Mouse (Mus musculus) natural killer cell, adult 2 months (primary cell): Measurements from ENCODE around the gene Cars2.
"Not testable (repeated sequence)": the region's sequence is repeated elsewhere in the genome, so short reads cannot be mapped to it uniquely, and the experiment has no call there.

Experiments used
- DNase-seq, 2 experiments: peaks; one replicate each; pipeline ENCODE4 v3.0.0; 2022; ENCODE audit warnings: low spot score in 2 of 2

Gene Cars2

GRCm38 (mm10) chr8:11556691-11557423, 6.3 kb upstream of the Cars2 start:
- DNase-seq = peak; percentile 40 to 53

- peak; percentile 99 for DNase-seq
Measured at GRCm38 (mm10) chr8:11555720-11556591, 5.4 kb upstream of the Cars2 start.

DNA sequence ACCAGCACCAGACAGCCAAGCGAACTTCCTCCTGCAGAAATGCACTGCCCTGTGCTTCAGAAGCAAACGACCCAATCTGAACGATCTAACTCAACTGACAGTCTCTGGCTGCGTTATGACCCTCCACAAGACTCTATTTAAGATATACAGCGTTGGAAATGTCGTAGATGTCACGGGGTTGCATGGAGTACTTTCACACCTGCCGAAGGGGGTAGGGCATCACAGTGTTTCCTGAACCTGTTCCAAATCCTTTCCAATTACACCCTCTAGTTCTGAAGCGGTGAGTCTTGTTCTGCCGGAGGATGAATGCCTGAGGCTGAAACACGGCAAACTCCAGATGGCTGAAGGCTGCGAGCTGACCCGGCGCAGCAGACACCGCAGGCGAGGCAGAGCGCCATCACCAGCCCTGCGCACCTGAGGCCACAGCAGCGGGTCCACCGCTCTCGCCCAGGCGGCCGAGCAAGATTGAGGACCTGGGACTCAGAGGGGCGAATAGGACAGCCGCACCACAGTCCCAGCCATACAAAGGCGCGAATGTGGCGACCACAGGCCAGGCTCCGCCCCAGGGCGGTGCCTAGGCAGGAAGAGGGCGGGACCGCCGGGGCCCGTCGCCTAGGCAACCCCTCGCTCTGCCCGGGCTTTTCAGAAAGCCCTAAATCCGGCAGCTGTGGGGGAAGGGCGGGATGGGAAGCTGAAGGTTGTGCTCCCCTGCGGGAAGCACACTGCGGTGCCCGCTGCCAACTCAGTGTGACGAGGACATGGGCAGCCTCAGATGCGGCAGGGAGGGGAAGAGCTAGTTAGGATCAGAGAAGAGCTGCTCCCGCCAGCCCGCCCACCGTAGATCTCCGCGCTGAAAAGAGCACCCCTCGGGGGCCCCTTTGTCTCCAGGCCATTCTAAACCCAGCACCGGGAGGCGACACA, 4.5 kb upstream of the Cars2 start, which contains the start of gene Ing1:
Gene Ing1 (plus strand): TSS at position 773 of the 921 bp plus-strand sequence.
- DNase-seq = peak; percentile 96

DNA sequence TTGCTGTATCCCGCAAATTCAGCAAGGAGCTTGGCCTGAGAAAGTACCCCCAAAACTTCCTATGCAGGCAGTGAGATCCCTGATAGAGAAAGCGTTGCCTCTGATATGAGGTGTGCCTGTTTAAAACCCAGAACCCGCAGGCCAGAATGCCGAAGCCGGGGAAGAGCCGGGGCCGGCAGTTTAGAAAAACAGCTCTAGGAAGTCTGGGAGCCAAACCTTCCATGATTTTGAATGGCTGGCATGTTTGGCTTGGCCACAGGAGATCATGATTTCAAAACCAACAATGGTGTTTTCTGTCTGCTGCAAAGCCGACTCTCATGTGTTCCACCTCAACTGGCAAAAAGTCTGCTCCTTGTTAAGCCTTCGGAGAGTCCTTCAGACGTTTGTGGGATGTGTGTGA, 1.8 kb upstream of the Cars2 start:
- DNase-seq = no peak

DNA sequence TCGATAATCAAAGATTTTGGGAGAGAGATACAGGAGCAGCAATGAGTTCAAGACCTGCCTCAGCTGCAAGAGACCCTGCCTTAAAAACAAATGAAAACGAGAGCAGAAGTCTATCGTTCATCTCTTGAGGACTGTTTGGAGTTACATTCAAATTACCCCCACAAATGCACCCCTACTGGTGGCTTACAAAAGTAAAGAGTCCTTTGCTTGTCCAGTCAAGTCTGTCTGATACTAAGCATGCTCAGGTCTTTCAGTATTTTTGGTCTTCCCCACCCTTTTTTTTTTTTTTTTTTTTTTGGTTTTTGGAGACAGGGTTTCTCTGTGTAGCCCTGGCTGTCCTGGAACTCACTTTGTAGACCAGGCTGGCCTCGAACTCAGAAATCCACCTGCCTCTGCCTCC, 914 bp upstream of the Cars2 start:
- not testable (repeated sequence) for DNase-seq

- DNase-seq = peak; percentile 58 to 67
Measured at GRCm38 (mm10) chr8:11549706-11550105, 877 bp downstream of the Cars2 start.

- DNase-seq = peak in 1 of 2 experiments; percentile 10
Measured at GRCm38 (mm10) chr8:11547063-11547462, 3.5 kb downstream of the Cars2 start.

GRCm38 (mm10) chr8:11544386-11544785, 6.2 kb downstream of the Cars2 start:
- peak; percentile 67 to 79 for DNase-seq

DNA sequence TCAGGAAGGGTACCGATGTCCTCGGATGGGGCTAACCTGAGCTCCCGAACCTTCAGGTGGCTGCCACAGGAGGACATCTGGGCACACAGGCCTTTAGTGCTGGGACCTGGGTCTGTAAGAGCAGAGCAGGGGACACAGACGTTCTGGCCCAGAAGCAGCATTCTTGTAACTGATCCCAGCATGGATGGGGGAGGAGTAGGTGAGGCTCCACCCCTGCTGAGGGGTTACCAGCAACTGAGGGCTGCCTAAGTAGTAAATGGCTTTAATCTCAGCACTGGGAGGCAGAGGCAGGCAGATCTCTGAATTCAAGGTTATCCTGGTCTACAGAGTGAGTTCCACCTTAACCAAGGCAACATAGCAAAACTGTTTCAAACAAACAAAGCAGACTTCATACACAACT, 7.7 kb downstream of the Cars2 start:
- DNase-seq = no peak

GRCm38 (mm10) chr8:11542031-11542430, 8.6 kb downstream of the Cars2 start:
- peak in 1 of 2 experiments; percentile 5 for DNase-seq

GRCm38 (mm10) chr8:11540182-11540581, 10.4 kb downstream of the Cars2 start:
- DNase-seq = no peak

DNA sequence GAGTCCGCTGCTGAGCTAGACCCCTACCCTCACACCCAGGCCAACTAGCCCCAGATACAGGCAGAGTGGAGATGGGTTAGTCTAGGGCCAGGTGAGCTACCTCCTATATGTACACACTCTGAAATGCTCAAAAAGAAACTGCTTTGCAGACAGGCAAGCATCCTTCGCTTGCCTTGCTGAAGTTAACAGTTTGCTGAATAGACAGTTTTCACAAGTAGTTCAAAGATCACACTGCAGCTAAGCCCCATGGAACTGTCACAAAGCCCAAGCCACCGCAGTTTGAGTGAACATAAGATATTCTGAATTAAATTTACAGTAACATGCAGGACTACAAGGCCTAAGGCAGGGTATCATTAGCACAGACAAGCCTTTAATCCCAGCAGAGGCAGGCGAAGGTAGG, 11.5 kb downstream of the Cars2 start:
- no peak for DNase-seq

- no peak for DNase-seq
Measured at GRCm38 (mm10) chr8:11534494-11534893, 16.1 kb downstream of the Cars2 start.

DNA sequence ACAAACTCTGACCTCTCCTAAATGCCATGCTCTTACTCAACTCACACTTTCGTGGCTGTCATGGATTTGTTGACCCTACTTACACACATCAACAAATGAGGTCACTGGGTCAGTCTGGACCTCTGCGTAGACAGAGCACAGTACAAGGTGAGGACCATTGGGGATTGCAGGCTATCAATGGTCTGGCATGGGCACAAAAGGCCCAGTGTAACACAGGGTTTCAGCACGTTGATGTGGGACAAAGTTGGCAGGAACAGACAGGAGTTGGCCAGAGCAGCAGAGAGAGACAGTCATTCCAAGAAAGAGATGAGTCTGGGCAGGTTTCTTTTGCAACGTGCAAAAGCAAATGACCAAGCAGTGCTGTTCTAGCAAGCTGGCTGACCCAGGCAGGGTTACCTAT, 19.7 kb downstream of the Cars2 start:
- no peak for DNase-seq

DNA sequence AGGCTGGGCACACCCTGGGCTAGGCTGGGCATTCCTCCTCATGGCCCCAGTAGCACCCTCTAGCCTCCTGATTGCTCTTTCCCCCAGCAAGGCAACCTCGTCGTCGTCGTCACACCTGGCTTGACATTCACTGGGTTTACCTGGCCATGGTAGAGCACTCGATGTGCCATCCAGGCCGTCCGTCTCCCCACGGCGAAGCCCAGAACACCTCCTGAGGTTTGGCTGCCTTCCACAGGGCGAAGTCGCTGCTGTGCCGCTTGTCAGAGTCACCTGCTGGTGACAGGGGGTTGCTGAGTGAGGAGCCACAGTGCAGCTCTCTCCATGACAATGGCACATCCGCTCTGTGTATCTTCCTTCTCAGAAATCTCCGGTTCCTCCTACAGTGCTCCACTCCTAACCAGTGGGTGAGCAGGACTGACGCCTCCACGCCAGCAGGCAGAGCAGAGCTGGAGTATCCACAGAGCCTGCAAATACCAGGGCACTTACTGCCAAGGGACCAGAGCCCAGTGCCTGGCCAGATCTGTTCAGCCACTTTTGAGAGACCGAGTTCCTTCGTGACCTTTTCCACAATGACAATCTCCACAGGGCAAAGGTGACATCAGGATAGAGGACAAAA, 20.3 kb downstream of the Cars2 start:
- DNase-seq = no peak

DNA sequence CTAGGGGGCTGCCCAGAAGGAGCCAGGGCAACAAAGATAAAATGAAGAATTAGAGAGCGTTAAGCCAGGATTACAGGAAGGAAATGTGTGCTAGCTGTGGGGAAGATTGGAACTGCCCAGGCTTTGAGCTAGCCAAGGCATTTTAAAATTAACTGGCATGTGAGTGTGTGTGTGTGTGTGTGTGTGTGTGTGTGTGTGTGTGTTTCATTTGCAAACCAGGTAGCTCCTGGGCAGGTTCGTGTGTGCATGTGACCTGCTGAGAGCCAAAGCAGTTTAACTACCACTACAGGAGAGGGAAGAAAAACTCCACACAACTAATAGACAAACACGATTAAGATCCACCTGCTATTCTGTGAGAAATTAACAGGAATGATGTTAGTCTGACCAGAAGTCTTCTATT, 27.3 kb downstream of the Cars2 start:
- no peak for DNase-seq

DNA sequence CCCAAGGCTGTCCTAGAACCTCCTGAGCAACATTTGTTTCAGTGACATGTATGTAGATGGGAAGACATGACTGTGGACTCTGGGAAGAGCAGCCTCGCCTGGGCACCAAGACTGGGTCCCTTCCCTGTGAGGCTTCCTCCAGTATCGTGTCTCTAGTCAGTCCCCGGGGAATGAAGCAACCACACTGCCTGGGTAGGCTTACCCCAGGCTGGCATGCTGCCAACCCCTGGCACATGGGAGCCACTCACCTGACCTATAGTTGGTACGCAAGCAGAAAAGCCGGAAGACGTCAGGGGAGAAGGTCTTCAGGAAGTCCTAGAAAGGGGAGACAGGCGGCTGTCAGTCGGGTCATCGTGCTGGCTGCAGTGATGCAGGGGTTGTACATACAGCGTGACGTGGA, 31.9 kb downstream of the Cars2 start:
- DNase-seq = no peak

- no peak for DNase-seq
Measured at GRCm38 (mm10) chr8:11518056-11518396, 32.6 kb downstream of the Cars2 start.

- no peak for DNase-seq
Measured at GRCm38 (mm10) chr8:11517366-11518055, 33.1 kb downstream of the Cars2 start.

- no peak for DNase-seq
Measured at GRCm38 (mm10) chr8:11516292-11516691, 34.3 kb downstream of the Cars2 start.

DNA sequence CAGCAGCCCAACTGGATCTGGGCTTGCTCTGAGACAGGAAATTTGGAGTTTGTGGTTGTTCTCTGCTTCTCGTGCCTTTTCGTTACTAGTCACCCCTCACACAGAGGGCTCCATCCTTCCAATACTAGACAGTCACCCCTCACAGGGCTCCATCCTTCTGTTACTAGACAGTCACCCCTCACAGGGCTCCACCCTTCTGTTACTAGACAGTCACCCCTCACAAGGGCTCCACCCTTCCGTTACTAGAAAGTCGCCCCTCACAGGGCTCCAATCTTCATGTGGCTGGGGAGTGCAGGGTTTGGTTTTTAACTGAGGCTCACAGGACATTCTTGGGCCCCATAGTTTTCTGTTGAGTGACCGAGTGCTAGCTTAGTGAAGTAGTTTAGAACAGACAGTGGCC, 37.3 kb downstream of the Cars2 start:
- no peak for DNase-seq
